Mouse (Mus musculus) yolk sac, embryonic 10.5 days (tissue): ENCODE data around the gene Nxnl1.

Experiments
- DNase-seq: peaks from one replicate; pipeline ENCODE4 v3.0.0-alpha.2; 2017; ENCODE audit warnings: low spot score

Nxnl1 gene

GRCm38 (mm10) chr8:71515043-71515442, 51.4 kb downstream of the Nxnl1 start:
- DNase-seq, result no peak

- peak; percentile 37 for DNase-seq
Measured at GRCm38 (mm10) chr8:71513018-71513754, 53.2 kb downstream of the Nxnl1 start.

GRCm38 (mm10) chr8:71511644-71512043, 54.8 kb downstream of the Nxnl1 start, which contains the start of gene Plvap:
Plvap (minus strand) TSS chr8:71511752.
- peak; percentile 46 for DNase-seq
